Mouse (Mus musculus) liver, postnatal 0 days (tissue): ENCODE data around the gene Scd4.

Experiments used
- CTCF ChIP-seq: sonication (generic); IDR thresholded peaks from 2 replicates; pipeline ENCODE4 v1.5.1; 2016; ENCODE audit warnings: antibody characterized with exemption, low read depth
- EP300 ChIP-seq: IDR thresholded peaks from 2 replicates; pipeline ENCODE4 v1.6.1; 2016; ENCODE audit warnings: antibody characterized with exemption, low read depth, mild to moderate bottlenecking

- TF ChIP-seq EP300 (no peak), CTCF (no peak)
Measured at GRCm38 (mm10) chr19:44332326-44332725, 566 bp upstream of the Scd4 start.
